Mouse (Mus musculus) gastrocnemius, adult 18-20 months (tissue): ENCODE measurements around the gene Snx5. TPM values are rescaled to one million over a fixed set of nuclear protein-coding genes. Genes with fewer than 3 reads are reported as not detected.

Experiments used
- DNase-seq: peaks from one replicate; pipeline ENCODE4 v3.0.0; 2021; ENCODE audit warnings: low spot score
- long read RNA-seq, 2 experiments: library from polyadenylated mRNA; stranded (forward); transcript quantifications; one replicate each; pipeline ENCODE4 v2.0.0; 2021
- total RNA-seq, 2 experiments: library from RNA; stranded (reverse); gene quantifications; 2 replicates each; pipeline ENCODE4 v1.2.3; 2021

Gene Snx5
- total RNA-seq = 10 to 100 TPM; 55.8 to 58.1 TPM
- long read RNA-seq, experiment 1, transcript Snx5-202 (14 exons, 2,512 nt) = minor isoform, 24 of 159 reads
- long read RNA-seq, experiment 1, transcript Snx5-201 (13 exons, 2,419 nt) = major isoform, 124 of 159 reads
- long read RNA-seq, experiment 1, partial matches to known transcripts = 5 of 159 reads
- long read RNA-seq, experiment 1, other reads (novel, unspliced or antisense) = 6 of 159 reads
- long read RNA-seq, experiment 2, transcript Snx5-202 (14 exons, 2,512 nt) = minor isoform, 20 of 104 reads
- long read RNA-seq, experiment 2, transcript Snx5-201 (13 exons, 2,419 nt) = major isoform, 75 of 104 reads
- long read RNA-seq, experiment 2, partial matches to known transcripts = 2 of 104 reads
- long read RNA-seq, experiment 2, other reads (novel, unspliced or antisense) = 7 of 104 reads

- peak; percentile 90 for DNase-seq
Observed at GRCm38 (mm10) chr2:144270507-144271420, at the start of gene Snx5, which contains the start of gene Mgme1. Gene Snx5, minus strand, starts transcription at chr2:144270906. Gene Mgme1, plus strand, starts transcription at chr2:144270663.

GRCm38 (mm10) chr2:144311372-144311771, 40.7 kb upstream of the Snx5 start:
- DNase-seq = no peak

DNA sequence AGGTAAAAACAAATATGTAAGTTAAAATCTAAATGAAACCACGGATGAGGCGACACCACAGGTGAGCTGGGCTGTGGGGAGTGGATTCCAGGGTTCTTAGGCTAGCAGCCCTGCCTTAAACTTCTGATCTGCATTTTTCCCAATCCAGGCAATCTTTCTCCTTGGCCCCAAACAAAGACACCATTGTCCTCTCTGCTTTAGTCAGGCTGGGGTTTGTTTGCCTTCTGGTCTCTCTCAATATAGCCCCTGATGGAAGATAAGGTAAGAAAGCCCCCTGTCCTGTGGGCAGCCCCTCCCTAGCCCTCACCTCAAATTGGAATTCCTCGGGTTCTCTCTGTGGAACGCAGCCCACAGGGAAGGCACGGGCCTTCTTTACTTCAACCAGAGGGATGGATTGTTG, 39.6 kb upstream of the Snx5 start:
- DNase-seq = no peak

DNA sequence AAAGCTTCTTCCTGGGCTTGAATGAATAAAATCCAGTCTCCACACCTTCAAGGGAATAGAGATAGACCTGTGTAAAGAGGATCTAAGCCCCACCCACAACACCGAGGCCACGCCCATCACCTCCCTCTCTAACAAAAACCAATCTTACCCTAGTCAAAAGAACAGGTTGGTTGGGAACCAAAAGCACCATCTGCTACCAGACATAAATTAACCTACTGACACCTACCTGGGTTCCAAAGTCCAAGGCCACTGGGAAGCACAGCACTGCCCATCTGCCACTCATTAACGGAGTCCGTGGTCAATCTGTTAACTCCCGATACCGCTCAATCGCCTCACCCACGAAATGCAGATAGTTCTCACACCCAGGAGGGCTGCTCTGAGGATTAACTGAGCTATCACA, 37.9 kb upstream of the Snx5 start:
- no peak for DNase-seq

- DNase-seq = no peak
Observed at GRCm38 (mm10) chr2:144305721-144306294, 35.1 kb upstream of the Snx5 start.

GRCm38 (mm10) chr2:144301101-144301500, 30.4 kb upstream of the Snx5 start:
- no peak for DNase-seq

DNA sequence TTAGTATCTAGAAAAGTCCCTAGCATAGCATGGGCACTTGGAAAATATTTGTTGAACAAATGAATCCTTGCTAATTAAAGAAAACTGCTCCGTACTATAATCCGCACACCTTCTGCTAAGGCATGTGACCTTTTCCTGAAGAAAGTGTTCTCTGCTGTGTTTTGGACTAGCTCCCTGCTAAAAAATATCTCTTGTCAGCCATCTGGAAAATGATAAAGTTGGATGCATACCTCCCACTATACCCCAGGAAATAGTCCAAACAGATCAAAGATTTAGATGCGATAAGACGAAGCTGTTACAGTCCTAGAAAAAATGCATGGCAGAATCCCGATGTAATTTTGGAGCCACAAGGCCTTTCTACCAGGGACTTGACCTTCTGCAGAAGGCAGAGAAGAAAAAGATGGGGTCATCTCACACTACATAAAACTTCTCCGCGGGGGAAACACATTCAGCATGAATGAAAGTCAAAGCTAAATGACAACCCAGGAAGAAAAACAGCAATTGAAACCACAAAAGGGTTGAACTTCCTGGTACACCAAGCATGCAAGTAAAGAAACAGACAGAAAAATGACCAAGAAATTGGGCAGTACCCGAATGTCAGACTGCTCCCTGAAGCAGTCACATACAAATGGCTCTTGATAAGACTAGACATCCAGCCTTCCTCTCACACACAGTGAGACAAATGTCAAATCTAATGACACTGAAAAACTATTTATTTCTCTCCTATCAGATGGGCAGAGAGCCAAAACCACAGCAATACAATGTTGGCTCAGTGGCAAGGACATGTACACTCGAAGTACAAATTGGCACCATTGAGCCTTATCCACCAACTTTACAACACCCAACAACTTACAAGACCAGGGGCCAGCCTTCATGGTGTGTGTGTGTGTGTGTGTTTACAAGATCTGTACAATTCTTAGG, 29.3 kb upstream of the Snx5 start:
- DNase-seq = no peak

GRCm38 (mm10) chr2:144295145-144295735, 24.5 kb upstream of the Snx5 start:
- no peak for DNase-seq

DNA sequence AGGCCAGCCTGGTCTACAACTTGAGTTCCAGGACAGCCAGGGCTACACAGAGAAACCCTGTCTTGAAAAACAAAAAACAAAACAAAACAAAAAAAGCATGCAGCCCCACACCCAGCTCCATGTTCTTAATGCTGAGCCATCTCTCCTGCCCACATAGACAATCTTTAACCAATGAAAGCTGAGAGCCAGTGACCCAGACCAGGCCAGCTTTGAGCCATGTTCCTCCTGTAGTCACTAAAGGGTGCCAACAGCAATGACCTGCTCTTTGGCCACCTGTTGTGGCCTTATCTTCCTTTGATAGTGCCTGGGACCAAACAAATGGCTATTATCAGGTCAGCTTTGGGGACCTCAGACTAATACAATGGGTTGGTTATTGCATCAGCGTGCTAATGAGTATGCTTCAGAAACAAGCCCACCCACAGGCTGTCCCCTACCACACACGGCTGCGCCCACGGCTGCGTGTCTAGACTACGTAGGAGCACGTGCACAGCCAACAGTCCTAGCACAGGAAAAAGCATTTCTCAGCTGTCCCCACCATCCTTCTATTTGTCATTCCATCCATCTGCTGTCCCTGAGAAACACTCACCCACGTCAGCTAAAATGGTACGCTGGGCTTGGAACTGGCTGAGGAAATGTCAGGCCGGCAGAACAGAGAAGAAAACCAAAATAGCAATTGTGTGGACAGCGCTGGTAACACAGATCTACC, 21.0 kb upstream of the Snx5 start:
- no peak for DNase-seq

- DNase-seq = no peak
Observed at GRCm38 (mm10) chr2:144290321-144290720, 19.6 kb upstream of the Snx5 start.

GRCm38 (mm10) chr2:144281417-144281816, 10.7 kb upstream of the Snx5 start:
- no peak for DNase-seq

- no peak for DNase-seq
Observed at GRCm38 (mm10) chr2:144280568-144280967, 9.9 kb upstream of the Snx5 start.

DNA sequence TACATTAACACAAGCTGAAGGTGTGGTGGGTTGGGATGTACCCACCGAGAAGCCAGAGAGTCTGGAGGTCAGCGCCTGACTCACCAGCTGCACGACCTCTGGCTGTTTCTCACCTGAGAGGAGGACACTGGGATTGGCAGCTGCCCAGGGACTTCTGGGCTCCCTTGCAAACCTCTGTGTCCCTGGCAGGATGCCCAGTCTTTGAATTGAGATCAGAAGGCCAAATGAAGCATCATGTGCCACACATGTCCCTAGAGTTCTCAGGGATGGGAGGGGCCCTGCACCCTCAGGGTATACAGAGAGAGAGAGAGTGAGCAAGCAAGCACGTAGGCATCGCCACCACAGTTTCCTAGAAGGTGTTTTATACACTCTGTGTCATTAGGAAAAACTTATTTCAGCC, 9.0 kb upstream of the Snx5 start:
- DNase-seq = peak; percentile 47

GRCm38 (mm10) chr2:144276885-144277284, 6.2 kb upstream of the Snx5 start:
- no peak for DNase-seq

DNA sequence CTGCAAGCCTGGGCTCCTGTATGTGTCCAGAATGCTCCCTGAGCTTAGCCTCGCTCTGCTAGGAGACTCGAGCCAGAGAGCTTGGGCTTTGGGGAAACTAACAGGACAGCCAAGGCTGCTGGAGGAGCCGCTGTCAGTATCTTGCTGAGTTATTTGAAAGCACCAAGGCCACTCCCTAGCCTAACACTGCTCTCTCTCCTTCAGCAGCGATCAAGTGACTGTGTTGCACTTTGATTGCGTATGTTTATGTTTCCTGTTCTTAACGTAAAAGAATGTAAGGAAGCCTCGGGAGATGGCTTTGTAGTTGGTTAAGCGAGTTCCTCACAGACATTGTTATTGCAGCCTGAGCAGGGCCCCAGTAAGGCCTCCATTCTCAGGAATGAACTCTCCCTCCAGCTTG, 4.0 kb upstream of the Snx5 start:
- no peak for DNase-seq

GRCm38 (mm10) chr2:144272088-144272487, 1.4 kb upstream of the Snx5 start:
- DNase-seq = no peak

DNA sequence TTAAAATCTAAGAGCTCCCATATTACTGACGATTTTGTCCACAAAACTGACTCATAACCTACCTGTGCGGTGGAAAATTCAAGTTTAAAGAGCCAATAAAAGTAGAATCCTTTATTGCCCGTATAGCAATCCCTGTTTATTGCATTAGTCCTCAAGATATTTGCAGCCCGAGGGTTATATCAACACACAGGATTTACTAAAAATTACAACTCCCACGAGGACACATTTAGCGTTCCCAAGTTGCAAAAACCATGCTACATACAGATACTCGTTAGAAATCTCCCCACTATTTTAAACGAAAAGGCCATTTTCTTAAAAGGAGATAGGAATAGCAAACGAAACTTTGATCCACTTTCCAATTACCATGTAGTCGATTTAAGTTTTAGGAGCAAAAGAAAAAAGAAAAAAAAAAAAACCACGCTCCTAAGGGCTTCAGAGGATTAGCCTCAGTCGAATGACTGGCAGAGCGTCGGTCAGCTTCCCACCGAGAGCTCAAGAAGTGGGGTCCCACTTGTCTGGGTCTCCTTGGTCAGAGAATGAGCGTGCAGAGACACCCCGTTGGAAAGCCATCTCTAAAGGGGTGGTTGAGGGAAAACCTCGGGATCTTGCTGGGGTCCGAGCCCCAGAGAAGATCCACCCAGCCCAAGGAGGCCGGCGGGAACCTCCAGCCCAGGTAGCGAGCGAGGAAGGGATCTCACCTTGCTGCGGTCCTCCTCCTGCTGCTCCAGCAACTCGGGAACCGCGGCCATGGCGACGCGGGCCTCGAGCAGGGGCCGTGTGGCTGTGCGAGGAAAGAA, 829 bp downstream of the Snx5 start:
- no peak for DNase-seq

GRCm38 (mm10) chr2:144269306-144269650, 1.4 kb downstream of the Snx5 start:
- no peak for DNase-seq
